Mouse (Mus musculus) retina, adult 2 months (tissue): Measurements from ENCODE around the gene Cbx8.

ENCODE experiments used
- DNase-seq: peaks from one replicate; pipeline ENCODE4 v3.0.0-alpha.2; 2012; ENCODE audit warnings: low read depth, low spot score

The Cbx8 gene

DNA sequence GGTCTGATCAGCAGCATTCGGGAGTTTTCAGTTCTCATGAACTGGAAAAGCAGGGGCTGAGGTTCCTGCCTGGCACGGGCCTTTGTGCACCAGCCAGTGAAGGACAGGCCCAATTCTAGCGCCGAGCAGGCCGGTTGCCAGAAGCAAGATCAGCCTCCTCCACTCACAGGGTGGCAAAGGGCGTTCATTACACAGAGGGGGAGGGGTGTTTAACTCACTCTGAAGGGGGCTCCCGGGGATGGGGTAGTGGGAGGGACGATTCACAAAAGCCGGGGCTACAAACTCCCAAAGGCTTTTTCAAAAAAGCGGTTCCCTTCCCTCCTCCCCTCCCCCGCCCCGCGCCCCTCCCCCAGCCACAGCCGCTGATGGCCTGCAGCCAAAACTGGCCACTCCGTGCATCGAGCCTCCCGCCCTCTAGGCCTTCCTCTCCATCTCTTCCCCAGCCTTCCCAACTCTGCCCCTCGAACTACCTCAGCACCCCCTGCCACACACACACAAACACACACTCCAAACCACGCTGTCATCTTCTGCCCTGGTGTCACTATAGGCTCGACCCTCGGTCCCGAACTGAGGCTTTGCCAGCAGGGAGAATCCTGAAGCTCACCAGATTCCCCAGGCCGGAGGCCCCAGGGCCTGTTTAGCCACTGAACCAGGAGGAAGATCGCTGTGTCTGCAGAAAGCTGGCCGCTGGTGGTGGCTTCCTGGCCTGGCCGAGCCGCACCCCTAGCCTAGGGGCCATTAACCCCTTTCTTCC, 38.1 kb upstream of the Cbx8 start:
- no peak for DNase-seq

DNA sequence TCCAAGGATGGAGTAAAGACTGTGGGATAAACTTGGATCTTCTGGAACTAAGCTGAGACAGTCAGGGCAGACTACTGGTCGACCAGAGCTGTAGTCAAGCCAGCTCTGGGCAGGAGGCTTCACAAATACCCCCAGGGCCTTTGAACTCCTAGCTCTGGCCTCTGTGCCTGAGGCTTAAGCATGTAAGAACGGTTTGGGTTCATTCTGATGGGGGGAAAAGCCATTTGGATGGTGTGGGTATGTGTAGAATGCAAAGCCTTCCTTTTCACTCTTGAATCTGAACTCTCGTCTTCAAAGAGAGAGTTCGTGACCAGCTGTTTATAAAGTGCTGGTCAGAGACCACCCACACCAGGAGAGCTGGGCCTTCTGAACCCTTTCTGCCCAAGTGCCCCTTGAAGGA, 37.0 kb upstream of the Cbx8 start:
- no peak for DNase-seq

DNA sequence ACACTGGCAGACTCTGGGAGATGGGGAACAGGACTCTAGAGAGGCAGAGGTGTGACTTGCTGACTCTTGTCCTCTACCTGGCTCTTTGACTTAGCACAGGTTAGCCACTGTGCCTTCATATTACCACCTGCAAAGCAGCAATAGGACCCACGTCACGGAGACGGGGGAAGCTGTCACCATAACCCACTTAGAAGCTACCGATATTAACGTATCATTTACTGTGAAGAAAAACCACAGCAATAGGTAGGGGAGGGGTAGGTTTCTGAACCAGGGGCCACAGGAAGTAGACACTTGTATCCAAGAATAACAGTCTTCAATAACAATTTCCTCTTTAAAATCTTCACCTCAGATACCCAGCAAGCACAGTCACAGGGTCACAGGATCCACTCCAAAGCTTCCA, 35.0 kb upstream of the Cbx8 start:
- no peak for DNase-seq

DNA sequence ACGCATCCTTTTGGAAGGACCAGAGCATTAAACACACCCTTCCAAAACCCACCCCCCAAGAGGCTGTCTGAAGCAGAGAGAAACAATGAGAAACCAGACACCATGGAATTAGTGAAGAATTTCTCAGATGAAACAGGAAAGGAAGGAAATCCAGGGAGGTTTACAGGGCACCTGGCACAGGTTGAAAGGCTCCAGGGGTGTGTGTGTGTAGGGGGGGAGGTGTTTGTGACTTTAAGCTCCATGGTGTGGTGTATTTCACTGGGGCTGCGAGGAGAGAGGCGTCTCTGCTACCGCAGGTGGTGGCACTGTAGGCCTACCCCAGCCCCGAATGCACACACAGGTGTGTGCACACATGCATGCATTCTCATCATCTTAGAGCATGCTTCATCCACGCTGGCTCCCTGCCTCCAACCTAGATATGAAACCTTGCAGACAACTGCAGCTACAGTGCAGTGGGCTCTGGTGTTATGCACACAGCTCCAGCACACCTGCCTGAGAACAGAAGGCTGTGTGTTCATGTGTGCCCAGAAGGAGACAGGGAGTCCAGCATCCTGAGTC, 33.2 kb upstream of the Cbx8 start:
- no peak for DNase-seq

DNA sequence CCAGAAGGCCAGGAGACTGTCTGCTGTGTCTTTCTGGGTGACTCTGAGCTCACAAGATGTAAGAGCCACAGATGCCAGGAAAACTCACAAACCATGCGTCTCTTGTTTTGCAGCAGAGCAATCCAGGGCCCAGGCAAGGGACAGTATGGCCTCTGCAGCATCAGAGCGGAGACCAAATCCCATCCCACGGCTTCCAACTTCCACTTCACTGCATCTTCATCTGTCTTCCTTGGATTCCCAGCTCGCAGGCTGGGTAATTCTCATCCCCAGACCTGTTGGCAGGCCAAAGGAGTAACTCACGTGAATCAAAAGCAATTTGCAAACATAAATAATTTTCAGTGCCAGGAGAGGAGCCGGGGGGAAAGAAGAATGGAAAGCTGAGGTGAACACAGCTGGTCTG, 32.2 kb upstream of the Cbx8 start:
- DNase-seq, result no peak

DNA sequence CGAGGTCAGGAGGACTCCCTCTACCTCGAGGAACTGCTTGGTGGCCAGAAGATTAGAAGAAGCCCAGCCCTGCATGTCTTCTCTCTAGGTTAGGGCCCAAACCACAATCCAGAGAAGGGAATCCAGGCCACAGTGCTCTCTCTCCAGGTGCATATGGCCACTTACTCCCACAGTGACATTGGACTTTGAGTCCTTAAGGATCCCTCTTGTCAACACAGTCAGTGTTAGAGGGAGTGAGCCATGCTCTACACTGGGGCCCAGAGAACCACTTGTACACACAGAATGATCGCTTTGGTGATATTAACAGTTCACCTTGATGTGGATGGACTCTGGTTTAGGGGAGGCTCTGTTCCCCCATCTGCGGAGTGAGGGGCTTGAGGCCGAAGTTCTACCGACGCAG, 31.5 kb upstream of the Cbx8 start:
- no peak for DNase-seq

DNA sequence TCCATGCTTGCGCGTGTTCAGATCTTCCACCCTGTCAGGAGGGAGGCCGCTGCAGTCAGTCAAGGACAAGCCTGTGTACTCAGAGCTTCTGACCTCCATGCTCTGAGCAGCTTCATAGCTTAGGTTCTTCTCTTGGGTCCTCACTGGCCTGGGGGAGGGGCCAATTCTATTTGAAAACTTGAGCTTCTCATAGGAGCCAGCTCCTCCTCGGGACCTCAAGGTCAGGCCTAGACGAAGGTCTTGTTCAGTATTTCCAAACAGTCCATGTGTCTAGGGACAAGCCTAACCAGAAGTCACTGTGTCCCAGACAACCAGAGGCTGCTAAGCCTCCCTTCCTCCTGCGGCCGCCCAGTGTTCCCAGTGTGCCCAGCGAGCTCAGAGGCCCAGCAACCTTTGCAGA, 26.1 kb upstream of the Cbx8 start:
- DNase-seq, result no peak

DNA sequence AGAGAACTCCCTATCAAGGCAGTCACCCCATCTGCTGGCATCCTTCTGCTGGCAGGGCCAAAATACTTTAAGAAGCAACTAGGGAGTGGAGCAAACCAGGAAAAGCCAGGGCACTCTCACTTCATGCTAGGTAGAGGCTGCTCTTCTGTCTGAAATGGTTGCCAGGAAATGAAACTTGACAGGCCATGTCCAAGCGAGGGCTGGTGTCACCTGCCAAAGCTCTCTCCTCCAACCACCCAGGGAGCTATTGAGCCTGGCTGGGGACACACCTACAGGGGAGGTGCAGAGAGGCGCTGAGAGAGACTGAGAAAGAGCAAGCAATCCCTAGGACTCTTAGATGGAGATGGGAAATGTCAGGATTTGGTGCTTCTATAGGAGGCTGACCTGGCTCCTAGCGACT, 18.5 kb upstream of the Cbx8 start:
- DNase-seq, result no peak

DNA sequence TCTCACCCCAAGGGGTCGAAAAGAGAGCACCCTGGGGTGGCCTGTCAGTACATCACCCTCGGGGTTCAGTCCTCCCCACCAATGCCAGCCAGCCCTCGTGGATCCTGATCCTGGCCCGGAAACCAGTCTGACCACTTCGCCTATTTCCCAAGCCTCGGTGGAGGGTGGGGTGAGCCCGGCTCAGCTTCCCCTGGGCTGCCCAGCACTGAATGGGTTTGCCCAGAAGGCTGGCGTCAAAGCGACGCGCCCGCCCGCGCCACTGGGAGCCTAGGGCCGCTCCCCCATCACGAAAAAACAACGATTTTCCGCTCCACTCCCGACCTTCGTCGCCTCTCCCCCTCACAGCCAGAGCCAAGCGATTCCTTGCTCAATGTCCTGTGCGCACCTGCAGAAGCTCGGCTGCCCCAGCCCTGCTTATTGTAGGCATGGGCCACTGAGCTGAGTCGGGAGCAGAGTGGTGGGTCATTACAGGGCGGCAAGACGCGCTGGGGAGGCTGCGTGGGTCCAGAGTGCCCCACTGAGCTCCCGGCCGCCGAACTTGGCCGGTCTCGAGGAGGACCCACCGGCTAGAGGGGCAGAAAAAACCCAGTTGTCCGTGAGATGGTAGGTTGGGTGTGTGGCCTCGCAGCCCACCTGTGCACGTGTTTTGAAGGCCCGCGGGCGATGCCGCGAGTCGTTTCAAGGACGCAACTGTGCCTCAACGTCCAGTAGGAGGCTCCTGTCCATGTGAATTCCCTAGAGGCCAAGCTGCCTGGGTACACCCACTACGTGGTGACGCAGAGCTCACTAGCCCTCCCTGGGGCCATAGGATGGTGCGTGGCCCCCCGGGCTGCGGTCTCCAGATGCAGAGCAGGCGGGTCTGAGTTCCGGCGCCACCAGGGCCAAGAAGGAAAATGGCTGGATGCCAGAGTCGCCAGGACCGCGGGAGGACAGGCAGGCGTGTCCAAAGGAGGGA, 17.5 kb upstream of the Cbx8 start:
- no peak for DNase-seq

DNA sequence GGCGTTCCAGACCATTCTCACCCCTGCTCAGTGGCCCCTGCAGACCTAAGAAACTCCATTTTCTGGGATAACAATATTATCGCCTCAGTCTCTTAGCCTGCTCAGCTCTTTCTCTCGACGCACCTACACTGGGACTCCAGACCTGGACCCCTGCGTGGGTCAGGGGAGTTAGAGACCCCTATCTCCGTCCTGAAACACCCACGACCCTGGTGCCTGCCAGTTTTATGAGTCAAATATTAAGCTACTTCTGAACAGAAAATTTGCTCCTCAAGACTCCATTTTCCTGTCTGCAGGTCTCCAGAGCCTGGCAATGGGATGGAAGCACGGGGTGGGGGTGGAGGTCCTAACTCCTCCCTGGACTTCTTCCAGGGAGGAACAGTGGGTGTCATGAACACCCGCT, 16.5 kb upstream of the Cbx8 start:
- no peak for DNase-seq

DNA sequence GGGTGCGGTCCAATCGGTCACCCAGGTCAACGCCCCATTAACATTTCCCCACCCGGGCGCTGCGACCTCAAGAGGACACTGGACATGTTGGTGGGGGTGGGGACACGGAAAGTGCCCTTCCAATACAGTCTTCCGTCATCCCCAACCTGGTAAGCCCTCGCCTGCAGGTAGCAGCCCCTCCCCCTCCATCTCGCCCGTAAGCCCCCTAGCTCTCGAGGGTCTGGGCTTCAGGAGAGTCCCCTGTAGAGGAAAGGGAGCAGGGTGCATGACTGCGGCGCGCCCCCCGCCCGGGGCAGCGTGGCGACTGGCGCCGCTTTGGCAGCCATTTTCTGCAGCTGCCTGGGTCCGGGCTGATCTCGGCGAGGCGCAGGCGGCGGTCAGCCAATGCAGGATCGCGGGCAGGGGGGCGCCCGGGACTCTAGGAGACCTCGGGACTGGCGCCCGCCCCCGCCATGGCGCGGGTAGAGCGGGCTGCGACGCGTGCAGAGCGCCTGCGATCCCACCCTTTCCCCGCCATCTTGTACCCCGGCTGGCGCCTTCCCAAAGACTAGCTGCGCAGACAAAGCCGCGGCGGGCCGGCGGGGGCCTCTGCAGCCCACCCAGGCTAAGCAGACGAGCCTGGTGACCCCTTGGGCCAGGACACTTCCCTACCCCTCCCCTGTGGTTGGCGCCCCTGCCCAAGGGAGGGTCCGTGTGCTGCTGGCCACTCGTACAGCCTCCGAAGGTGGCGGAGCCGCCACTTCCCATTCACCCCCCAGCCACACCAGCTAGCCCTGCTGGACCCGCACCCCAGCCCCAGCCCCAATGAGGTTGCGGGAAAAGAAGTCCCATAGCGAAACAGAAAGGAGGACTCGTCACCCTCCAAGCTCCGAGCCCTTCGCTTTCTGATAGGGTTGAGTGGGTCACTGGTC, 15.8 kb upstream of the Cbx8 start:
- DNase-seq, result no peak

DNA sequence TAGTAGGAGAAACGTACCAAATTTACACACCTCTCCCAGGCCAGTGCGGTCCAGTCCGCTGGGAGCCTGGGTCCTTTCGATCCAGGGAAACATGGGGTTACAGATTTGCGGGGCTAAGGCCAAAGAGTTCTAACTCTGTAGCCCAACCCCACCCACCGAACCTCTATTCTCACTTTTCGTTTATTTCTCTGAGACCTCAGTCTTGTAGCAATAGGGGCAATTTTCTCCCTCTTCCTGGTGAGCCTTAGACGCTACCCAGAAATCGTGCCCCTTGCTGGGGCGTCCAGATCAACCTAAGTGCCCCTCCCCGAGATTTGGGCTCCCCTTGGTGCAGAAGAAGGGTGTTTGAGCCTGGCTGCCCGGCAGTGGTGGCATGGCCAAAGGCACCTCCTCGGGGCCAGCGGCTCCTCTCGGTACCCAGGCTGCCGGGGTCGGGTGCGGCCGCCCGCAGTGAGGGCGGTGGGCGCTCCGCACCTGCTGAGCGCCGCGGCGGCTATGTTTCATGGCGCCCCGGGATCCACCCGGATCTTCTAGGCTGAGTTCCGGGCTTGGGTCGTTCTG, 14.9 kb upstream of the Cbx8 start:
- DNase-seq, result no peak

DNA sequence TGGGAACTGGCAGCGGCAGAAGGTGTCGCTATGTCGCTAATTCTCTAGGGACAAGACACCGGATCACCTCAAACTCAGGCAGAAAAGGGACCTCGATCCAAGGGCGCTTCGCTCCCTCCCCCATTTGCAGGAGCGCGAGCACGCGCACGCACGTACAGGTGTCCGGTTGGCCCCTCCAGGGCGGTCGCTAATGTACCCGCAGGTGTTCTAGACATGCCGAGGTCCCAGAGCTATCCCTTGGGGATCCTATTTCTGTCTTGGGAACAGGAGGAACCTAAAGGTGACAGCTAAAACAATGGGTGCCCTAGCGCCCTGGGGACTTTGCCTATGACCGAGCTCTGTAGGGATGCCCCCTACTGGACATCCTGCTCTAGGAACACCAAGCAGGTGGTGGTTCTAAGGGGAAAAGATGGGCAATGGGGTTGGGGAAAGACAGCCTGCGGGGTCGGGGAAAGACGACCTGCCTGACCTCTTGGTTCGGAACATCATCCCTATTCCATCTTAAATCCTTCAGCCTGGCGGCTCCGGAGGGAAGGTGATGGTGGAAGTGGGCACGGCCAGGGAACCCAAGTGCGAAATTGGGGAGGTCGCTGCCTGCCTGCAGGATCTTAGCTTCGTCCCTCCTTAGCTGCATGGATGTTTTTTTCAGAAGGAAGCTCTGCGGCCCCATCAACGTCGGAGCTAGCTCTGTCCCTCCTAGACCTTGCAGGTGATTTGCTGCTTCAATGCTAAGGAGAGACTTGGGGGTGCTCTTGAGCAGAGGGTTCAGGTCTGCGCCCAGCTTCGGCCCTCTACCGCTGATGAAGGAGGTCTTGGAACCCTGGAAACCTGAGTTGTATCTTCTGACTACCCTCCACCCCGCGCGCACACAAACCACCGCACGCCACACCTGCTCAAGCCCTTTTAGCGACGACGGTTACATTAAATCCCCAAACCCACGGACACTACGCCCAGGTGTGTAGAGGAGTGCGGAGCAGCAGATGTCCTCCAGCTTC, 13.9 kb upstream of the Cbx8 start:
- no peak for DNase-seq

DNA sequence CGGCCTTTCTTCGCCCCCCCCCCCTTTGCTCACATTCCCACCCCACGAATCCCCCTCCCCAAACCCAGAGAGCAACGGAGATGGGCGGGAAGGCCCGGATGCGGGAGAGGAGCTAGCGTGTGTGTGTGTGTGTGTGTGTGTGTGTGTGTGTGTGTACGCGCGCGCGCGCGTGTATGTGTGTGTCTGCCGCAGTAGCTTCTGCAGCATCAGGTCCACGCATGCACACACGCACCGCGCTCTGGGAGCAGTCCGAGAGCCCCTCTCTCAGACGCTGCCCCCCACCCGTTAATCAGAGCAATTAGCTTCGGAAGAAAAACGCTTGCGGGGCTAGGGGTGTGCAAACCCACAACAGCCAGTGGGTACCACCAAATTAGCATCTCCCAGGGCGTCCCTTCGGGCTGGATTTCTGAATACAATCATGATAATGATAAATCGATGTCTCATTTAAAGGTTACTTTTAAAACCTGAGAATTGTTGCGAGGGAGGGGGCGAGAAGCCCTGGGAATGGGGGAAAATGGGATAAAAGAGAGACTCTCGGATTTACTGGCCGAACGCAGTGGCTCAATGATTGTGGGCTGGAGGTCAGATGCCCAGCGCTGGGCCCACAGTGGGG, 13.1 kb upstream of the Cbx8 start:
- no peak for DNase-seq

DNA sequence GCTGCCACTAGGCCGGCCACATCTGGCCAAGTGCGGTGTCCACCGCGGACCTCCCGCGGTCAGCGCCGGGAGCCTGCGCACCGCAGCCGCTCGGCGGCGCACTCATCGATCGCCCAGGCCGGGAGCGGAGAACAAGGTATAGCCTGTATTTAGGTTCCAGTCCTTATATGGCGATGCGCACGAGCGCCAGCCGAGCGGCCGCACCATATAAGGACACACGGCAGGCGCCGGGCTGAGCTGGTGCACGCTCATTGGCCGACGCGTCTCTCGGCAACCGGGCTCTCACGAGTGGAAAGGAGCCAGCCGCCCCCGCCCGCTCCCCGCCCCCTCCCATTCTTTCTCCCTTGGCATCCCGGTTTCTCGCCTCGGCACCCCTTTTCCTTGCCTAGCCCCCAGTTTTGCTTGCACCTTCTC, 12.5 kb upstream of the Cbx8 start:
- no peak for DNase-seq

DNA sequence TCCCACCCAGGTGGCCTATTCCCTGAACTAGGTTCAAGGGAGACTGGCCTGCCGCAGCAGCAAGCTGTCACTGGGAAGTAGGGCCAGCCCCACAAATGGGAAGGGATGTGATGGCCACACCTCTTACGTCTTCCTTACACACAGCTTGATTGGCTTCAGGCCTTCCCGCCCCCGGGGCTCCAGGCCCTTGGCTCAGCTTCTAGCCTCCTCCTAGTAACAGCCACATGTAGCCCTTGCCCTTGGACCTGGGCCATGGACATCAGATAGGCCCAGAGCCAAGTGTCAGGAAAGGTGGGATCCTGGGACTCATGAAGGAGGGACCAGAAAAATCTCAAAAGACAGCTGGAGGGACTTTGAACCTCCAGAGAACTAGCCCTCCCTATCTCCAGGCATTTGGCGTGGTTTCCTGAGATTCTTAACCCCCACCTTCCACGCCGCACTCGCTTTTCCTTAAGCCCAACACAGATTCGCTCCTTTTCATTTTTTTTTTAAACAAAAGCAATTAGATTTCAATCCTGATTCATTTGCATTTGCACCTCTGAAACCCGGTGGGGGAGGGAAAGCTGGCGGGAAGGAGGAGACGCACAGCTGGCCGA, 12.0 kb upstream of the Cbx8 start:
- no peak for DNase-seq

DNA sequence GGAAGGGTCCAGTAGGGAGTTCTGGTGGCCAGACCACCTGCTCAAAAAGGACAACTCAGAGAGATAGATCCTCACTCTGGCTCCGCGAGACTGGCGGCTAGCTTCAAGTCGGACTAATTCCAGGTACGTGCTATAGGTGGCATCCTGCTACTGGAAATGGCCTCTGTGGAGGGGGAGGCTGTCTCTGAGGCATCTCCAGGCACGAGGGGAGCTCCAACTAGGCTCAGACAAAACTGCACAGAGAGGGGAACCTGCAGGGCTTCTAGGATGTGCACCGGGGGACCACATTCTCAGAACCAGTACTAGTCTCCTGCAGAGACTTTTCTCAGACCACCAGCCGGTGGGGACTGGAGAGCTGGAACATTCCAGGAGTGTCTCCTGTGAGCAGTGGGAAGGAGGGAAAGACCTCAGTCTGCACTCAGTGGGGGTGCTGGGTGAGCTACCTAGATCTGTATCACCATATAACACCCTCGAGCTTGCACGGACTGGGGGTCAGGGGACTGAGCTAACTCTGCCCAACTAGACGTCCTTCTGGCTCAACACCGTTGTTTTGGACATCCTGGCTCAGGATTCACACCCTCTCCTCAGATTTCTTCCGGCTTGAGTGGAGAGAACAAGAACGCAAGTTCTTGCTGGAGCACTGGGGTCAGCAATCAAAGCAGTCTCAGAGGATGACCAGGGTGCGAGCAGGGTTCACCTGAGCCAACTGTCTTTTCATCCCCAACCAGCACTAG, 11.3 kb upstream of the Cbx8 start:
- DNase-seq, result no peak

DNA sequence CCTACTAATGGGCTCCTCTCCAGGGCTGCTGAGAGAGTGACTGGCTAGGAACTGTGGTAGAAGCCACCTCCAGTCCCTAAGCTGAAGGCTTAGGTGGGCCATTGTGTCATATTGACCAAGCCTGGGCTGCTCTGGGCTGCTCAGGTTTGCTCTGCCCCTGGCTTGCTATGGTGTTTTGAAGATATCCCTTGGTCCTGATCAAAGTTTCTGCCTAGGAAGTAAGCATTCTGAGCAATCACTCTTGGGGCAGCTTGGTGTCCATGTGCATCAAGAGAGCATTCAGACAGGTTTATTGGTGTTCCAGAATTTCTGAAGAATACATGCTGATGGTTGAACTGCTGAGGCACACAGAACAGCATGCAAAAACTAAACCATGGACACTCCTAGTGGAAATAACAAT, 10.7 kb upstream of the Cbx8 start:
- DNase-seq, result no peak

DNA sequence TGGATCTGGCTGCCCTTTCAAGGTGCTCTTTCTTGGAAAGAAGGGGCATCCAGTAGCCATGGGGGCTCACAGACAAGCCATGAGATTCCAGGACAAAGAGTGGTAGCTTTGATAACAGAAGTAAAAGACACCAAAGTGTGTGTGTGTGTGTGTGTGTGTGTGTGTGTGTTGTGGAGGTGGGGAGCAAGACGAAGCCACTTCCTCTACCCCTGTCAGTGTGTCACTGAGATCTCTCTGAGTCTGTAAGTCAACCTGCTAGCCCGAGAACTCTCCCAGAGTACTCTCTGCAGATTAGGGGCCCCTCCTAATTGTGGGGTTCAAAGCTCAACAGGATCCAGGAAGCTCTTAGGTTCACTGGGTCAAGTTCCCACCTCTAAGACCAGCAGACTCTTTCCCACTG, 9.6 kb upstream of the Cbx8 start:
- DNase-seq, result no peak
